Mouse (Mus musculus): ENCODE results near the gene Tmem50a. TPM values are rescaled to one million over a fixed set of nuclear protein-coding genes. Genes with fewer than 3 reads are reported as not detected.

Gene Tmem50a
- polyA plus RNA-seq, 1 experiment from 2014 or later, result 151 TPM

DNA sequence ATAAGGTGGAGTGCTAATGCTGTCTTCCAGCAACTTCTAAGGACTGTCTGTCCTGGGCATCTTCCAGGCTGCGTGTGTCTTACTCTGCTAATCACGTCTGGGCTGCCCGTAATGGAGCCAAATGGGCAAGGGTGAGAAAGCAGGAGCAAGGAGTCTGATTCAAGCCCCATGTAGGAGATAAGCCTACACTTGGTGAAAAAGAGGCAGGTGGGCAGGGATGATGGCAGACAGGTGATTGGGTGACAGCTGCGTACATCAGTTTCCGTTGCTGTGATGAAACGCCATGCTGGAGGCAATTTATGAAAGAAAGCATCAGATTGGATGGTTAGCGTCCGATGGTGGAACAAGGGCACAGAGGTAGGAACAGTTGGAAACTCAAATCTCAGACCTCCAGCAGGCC, 47.6 kb downstream of the Tmem50a start:
- H3K4me1 ChIP-seq (ENCODE audit: insufficient read depth), result 0 out of 2 replicates have a peak, but pooled peaks cover 3% of the 10 kb centered on the region
- ATAC-seq (ENCODE audit: insufficient read depth), result no peak
- 85% methylated on average over 8 of the region's 8 CpGs for WGBS
- H3K4me2 ChIP-seq, result no peak overlapping the region; the same call in 1 of the 2 replicates
- H3K36me3 ChIP-seq (ENCODE audit: insufficient read depth), result no peaks in the 10 kb centered on the region
- H3K27me3 ChIP-seq (ENCODE audit: insufficient read depth, low read length), result peaks cover 22% of the 10 kb centered on the region
- no peaks in the 10 kb centered on the region for H3K9me3 ChIP-seq (ENCODE audit: low read depth, low read length)
- no peak for DNase-seq
- H3K9ac ChIP-seq, result no peak overlapping the region
- no peak for TF ChIP-seq CTCF (IDR thresholded peaks at IDR 0.05; ENCODE audit: low read depth)
- no peak overlapping the region for H3K4me3 ChIP-seq (ENCODE audit: low read depth, low read length)
- no peak overlapping the region for H3K27ac ChIP-seq (ENCODE audit: low read depth)

DNA sequence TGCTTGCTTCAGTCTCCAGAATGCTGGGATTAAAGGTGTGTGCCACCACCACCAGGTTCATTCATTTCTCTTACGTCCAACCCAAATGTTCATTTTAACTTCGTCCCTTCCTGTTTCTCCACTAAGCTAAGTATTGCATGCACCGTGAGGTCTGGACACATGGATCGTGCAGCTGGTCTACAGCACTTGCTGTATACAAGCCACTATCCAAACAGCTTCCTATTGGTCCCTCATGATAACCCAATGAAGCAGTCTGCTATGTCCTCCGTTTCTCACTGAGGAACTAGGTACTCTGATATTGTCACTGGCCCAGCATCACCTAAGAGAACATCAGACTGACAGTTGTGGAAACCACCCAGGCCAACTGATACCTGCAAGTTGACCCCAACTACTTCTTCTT, 49.0 kb downstream of the Tmem50a start:
- no peak overlapping the region for H3K27ac ChIP-seq (ENCODE audit: low read depth)
- no peaks in the 10 kb centered on the region for H3K9me3 ChIP-seq (ENCODE audit: low read depth, low read length)

DNA sequence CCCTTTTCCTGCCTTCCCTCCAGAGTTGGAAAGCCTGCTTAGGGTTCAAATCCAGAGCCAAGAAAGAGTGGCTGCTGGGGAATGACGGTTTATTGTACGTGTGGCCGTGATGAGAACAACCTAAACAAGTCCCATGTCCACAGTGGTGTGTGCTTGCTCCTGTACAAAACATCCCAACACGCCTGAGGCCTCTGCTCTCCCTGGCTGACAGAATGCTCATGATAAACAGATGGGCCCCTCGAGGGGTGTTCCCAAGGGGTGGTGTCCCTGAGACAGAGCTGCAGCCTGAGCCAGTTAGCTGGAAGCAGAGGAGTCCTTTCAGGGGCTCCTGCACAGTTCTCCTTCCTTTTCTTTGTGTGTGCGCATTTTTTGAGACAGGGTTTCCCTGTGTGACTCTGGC, 49.5 kb downstream of the Tmem50a start:
- Histone ChIP-seq H3K4me2 (no peak overlapping the region; the same call in 1 of the 2 replicates), H3K9me3 (ENCODE audit: low read depth, low read length) (no peaks in the 10 kb centered on the region), H3K36me3 (ENCODE audit: insufficient read depth) (no peaks in the 10 kb centered on the region), H3K27ac (ENCODE audit: low read depth) (no peak overlapping the region; the same call in 1 of the 2 replicates), H3K4me1 (ENCODE audit: insufficient read depth) (0 out of 2 replicates have a peak, but pooled peaks cover 3% of the 10 kb centered on the region), H3K9ac (no peak overlapping the region), H3K27me3 (ENCODE audit: insufficient read depth, low read length) (peaks cover 21% of the 10 kb centered on the region), H3K4me3 (ENCODE audit: low read depth, low read length) (peak overlapping the region; percentile 17; the same call in 1 of the 2 replicates)
- 48% methylated on average over 6 of the region's 6 CpGs for WGBS
- DNase-seq (peak; percentile 17), ATAC-seq (ENCODE audit: insufficient read depth) (no peak)
- TF ChIP-seq CTCF (IDR thresholded peaks at IDR 0.05; ENCODE audit: low read depth), result no peak

More for the DNA sequence above, 49.0 kb downstream of the Tmem50a start:
- Histone ChIP-seq H3K4me2 (no peak overlapping the region; the same call in 1 of the 2 replicates), H3K27me3 (ENCODE audit: insufficient read depth, low read length) (peaks cover 22% of the 10 kb centered on the region), H3K9ac (no peak overlapping the region), H3K36me3 (ENCODE audit: insufficient read depth) (no peaks in the 10 kb centered on the region), H3K4me3 (ENCODE audit: low read depth, low read length) (peak overlapping the region; percentile 9; the same call in 1 of the 2 replicates), H3K4me1 (ENCODE audit: insufficient read depth) (0 out of 2 replicates have a peak, but pooled peaks cover 3% of the 10 kb centered on the region)
- DNase-seq, result no peak
- TF ChIP-seq CTCF (IDR thresholded peaks at IDR 0.05; ENCODE audit: low read depth), result no peak
- WGBS, result 85% methylated on average over 5 of the region's 5 CpGs
- no peak for ATAC-seq (ENCODE audit: insufficient read depth)

DNA sequence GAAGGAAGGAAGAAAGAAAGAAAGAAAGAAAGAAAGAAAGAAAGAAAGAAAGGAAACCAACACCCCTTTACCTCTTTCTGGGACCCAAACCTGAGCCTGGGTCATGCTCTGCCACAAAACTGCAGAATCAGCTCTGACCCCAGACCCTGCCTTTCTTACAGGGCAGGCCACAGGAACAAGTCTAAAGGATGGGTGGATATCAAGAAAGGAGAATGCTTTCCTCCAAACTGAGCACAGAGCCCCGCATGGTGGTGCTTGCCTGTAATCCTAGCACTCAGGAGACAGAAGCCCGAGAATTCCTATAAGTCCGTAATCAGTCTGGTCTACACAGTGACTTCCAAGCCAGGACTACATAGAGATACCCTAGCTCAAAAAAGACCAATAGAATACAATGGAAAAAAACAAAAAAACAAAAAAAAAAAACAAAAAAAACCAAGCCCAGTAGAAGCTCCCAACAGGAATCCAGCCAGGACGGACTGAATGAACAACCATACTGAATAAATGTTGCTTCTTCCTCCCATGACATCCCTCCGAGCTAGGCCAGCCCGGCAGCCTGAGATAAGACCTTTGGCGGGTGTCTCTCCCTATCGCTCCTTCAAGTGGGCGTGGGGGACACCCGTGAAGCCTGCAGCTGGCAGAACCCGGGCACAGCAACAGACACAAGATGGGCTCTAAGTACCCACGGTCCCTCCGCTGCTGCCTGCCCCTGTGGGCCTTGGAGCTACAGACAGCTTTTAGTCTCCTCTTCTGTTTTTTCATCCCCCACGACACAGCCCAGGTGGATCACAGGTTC, 50.7 kb downstream of the Tmem50a start, which contains the start of gene Rhd:
TSS of gene Rhd (plus strand) at position 600 of the 793 bp plus-strand sequence.
- WGBS, result 52% methylated on average over 14 of the region's 14 CpGs
- Histone ChIP-seq H3K4me2 (no peak within 1 kb of the TSS), H3K9me3 (ENCODE audit: low read depth, low read length) (no peaks in the 10 kb centered on the region), H3K4me3 (ENCODE audit: low read depth, low read length) (peak within 1 kb of the TSS; percentile 17; the same call in 1 of the 2 replicates), H3K36me3 (ENCODE audit: insufficient read depth) (no peaks in the 10 kb centered on the region), H3K4me1 (ENCODE audit: insufficient read depth) (no peaks in the 10 kb centered on the region), H3K27me3 (ENCODE audit: insufficient read depth, low read length) (peaks cover 9% of the 10 kb centered on the region), H3K9ac (peak within 1 kb of the TSS; percentile 9; the same call in 1 of the 2 replicates), H3K27ac (ENCODE audit: low read depth) (no peak within 1 kb of the TSS; the same call in 1 of the 2 replicates)
- ATAC-seq (ENCODE audit: insufficient read depth), result no peak
- no peak for TF ChIP-seq CTCF (IDR thresholded peaks at IDR 0.05; ENCODE audit: low read depth)
- no peak for DNase-seq

DNA sequence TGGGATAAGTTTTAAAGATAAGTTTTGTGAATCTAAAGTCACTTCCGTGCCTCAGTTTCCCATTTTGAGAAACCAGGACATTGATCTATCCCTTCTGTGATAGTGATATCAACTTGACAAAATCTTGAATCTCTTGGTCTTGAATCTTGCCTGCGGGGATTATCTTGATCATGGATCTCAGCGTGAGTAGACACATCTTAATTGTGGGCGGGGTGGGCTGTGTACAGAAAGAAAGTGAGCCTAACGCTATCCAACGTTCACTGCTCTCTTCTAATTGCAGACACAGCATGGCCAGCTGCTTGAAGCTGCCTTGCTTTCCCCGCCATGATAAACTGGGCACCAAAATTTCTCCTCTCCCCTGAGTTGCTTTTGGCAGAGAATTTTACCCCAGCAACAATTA, 51.8 kb downstream of the Tmem50a start:
- ATAC-seq (ENCODE audit: insufficient read depth) (no peak), DNase-seq (no peak)
- Histone ChIP-seq H3K9me3 (ENCODE audit: low read depth, low read length) (no peaks in the 10 kb centered on the region), H3K4me2 (no peak overlapping the region), H3K27ac (ENCODE audit: low read depth) (no peak overlapping the region), H3K9ac (no peak overlapping the region), H3K4me3 (ENCODE audit: low read depth, low read length) (no peak overlapping the region), H3K4me1 (ENCODE audit: insufficient read depth) (no peaks in the 10 kb centered on the region), H3K27me3 (ENCODE audit: insufficient read depth, low read length) (no peaks in the 10 kb centered on the region), H3K36me3 (ENCODE audit: insufficient read depth) (no peaks in the 10 kb centered on the region)
- TF ChIP-seq CTCF (IDR thresholded peaks at IDR 0.05; ENCODE audit: low read depth), result no peak
- WGBS, result 77% methylated on average over 7 of the region's 7 CpGs

DNA sequence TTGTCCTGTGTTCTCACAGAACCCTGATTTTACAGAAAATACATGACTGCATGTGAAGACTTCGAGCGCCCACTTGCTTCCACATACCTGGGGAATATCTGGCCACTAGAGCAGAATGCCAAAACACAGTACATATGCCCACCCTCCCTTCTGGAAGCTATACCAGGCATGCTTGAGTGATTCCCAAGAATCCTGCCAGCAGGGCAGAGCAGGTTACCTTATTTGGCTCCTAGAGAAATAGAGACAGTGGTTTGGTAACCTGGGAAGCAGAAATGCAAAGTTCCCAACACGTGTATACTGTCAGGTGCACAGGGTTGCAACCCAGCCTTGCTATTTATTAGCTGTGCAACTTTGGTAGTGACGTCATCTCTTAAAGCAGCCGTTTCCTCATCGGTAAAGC, 52.9 kb downstream of the Tmem50a start:
- H3K4me2 ChIP-seq, result no peak overlapping the region
- H3K9me3 ChIP-seq (ENCODE audit: low read depth, low read length), result no peaks in the 10 kb centered on the region
- H3K4me1 ChIP-seq (ENCODE audit: insufficient read depth), result no peaks in the 10 kb centered on the region
- H3K36me3 ChIP-seq (ENCODE audit: insufficient read depth), result no peaks in the 10 kb centered on the region
- WGBS, result 67% methylated on average over 6 of the region's 6 CpGs
- no peak overlapping the region for H3K9ac ChIP-seq
- ATAC-seq (ENCODE audit: insufficient read depth) (no peak), DNase-seq (no peak)
- H3K27ac ChIP-seq (ENCODE audit: low read depth), result no peak overlapping the region
- no peak for TF ChIP-seq CTCF (IDR thresholded peaks at IDR 0.05; ENCODE audit: low read depth)
- no peak overlapping the region for H3K4me3 ChIP-seq (ENCODE audit: low read depth, low read length)
- H3K27me3 ChIP-seq (ENCODE audit: insufficient read depth, low read length), result no peaks in the 10 kb centered on the region

DNA sequence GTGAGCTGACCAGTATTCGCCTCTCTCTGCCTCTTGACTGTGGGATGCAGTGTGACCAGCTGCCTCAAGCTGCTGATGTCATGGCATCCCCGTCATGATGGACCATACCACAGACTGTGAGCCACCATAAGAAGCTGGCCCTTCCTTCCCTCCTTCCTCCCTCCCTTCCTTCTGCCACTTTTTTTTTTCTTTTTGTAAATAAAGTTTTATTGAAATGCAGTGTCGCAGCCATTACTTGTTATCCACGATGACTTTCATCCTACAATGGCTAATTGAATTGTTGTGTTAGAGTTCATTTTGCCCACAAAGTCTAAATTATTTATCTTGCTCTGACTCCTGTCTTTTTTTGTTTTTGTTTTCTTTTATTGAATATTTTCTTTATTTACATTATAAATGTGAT, 56.3 kb downstream of the Tmem50a start:
- ATAC-seq (ENCODE audit: insufficient read depth) (no peak), DNase-seq (no peak)
- Histone ChIP-seq H3K4me2 (no peak overlapping the region), H3K9ac (no peak overlapping the region), H3K9me3 (ENCODE audit: low read depth, low read length) (no peaks in the 10 kb centered on the region), H3K4me3 (ENCODE audit: low read depth, low read length) (no peak overlapping the region), H3K36me3 (ENCODE audit: insufficient read depth) (no peaks in the 10 kb centered on the region), H3K27ac (ENCODE audit: low read depth) (no peak overlapping the region), H3K4me1 (ENCODE audit: insufficient read depth) (peaks cover 4% of the 10 kb centered on the region; the same call in 1 of the 2 replicates), H3K27me3 (ENCODE audit: insufficient read depth, low read length) (no peaks in the 10 kb centered on the region)
- WGBS, result 82% methylated on average over 4 of the region's 4 CpGs
- TF ChIP-seq CTCF (IDR thresholded peaks at IDR 0.05; ENCODE audit: low read depth), result no peak
